Mouse (Mus musculus): ENCODE results near the gene Gpr156.
"Not testable (repeated sequence)": the region's sequence is repeated elsewhere in the genome, so short reads cannot be mapped to it uniquely, and the experiment has no call there.

The Gpr156 gene

GRCm38 (mm10) chr16:37956751-37957150, 40.5 kb downstream of the Gpr156 start:
- DNase-seq (ENCODE audit: low spot score), result no peak

DNA sequence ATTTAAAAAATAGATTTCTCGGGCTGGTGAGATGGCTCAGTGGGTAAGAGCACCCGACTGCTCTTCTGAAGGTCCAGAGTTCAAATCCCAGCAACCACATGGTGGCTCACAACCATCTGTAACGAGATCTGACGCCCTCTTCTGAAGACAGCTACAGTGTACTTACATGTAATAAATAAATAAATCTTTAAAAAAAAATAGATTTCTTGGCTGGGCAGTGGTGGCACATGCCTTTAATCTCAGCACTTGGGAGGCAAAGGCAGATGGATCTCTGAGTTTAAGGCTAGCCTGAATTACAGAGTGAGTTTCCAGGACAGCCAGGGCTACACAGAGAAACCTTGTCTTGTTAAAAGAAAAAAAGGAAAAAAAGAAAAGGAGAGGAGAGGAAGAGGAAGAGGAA, 46.4 kb downstream of the Gpr156 start:
- DNase-seq (ENCODE audit: low spot score), result not testable (repeated sequence)

DNA sequence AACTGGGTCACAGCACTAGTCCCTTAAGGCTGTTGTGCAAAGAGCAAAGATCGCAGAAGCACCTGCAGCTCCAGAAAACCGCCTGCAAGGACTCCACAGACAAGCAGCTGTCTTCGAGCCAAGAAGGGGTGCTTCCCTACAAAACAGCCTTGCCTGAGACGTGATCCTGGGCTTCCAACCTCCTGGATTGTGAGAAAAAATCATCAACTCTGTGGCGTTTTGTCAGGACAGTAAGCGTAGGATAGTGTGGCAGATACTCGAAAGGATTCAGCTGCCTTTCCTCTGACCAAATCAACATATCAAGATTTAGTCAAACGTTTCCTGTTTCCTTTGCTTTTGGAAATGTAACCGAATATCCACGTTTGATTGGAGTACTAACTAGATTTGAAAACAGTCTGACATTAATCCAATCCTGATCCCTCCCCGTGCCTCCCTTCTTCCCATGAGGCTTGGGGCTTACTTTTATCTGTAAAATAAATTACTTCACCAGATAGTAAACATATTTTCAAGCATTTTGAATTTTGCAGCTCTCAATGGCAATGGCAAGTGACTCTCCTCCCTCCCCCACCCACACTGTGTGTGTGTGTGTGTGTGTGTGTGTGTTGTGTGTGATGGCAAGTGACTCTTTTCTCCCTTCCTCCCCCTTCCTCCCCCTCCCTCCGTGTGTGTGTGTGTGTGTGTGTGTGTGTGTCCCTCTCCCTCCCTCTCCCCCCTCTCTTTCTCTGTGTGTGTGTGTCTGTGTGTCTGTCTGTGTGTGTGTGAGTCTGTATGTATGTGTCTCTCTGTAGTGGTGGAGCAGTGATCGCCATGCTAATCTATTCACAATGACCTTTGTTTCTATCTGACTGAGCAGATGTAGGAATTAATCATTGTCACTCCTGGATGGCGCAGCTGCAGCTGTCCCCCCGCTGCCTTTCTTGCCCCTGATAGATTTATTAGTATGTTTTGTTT, 47.3 kb downstream of the Gpr156 start:
- DNase-seq (ENCODE audit: low spot score), result peak; percentile 79

DNA sequence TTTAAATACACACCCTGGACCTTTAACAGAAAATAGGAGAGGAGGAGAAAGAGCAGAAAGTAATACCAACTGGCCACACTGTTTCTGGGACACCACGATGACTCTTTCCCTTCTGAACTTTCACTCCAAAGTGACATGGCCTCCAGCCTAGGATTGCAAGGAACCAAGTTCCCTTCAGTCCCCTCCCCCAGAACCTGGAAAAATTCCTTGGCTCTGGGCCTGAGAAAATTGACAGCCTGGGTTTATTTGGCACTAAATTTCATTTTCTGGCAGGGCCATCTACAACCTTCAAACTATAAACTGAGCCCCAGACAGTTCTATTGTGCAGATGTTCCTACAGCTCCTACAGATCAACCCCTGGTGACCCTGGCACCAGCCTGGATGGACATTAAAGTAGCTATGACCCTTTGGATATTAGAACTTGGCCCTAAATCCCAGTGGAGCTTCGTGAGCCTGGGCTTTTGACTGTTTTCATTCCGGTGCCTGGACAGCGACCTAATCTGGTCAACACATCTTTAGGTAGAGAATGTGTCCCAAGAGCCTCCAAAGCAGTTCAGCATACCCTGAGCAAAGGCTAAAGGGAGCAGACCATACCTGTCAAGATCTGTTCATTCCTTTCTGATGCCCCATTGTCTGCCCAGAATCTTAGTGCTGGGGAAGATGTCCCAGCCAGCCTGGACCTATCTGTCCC, 48.2 kb downstream of the Gpr156 start:
- no peak for DNase-seq (ENCODE audit: low spot score)

DNA sequence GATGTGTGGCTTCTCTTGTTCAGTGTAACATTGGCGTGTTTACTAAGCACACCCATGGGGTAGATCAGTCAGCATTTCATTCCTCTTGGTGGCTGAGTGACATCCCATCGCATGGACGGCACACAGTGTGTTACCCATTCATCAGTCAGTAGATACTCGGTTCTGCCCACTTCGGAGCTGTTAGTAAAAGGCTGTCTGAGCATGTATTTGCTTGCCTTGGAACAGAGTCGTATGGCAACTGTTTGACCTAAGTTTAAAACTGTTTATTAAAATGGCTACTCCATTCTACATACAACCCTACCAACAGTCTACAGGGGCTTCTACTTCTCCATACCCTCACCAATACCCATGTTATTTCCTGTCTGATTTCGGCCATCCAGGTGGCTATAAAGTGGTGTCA, 50.6 kb downstream of the Gpr156 start:
- no peak for DNase-seq (ENCODE audit: low spot score)

DNA sequence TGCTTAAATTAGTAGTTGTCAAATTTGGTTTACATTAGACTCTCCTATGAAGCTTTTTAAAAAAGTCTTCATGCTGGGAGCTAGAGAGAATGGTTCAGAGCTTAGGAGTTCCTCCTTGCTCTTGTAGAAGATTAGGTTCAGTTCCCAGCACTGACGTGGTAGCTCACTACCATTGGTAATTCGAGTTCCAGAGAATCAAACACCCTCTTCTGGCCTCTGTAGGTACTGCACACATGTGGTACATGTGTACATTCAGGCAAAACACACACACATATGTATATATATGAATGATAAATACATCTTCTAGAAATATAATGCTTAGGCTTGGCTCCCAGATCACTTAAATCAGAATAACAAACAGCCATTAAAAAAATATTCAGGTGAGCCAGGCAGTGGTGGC, 51.1 kb downstream of the Gpr156 start:
- no peak for DNase-seq (ENCODE audit: low spot score)

DNA sequence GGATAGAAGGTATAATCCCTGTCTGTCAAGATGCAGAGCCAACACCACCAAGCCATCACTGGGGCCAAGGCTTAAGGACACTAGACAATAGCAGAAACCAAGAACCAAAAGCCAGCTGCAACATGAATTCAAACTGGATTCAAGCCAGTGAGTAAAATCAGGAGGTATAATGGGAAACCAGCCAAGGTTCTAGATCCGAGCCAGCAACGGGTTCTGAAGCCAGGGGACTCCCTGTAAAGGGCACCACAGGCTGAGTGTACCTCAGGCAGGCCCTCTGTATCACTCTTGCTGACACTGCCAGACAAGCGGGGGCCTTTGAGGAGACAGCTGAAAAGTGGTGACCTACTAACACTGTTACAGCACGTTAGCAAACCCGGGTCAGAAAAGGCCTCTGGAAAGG, 55.2 kb downstream of the Gpr156 start:
- no peak for DNase-seq (ENCODE audit: low spot score)

DNA sequence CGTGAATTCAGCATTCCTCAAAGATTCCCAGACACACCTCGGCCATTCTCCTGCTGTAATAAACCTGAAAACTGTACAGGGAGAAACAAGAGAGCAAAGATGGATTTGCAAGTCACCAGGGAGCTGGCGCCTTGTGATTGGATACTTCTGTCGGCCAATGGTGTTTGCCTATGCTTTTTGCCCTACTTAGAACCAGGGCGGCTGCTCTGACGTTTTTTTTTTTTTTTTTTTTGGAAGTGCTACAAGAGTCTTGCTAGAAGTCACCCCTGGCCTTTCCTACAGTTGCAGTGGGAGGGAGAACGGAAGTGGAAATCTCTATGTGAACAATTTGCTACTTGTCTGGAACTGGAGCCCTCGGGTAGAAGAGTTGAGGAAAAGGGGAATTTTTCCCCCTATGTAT, 56.1 kb downstream of the Gpr156 start:
- peak; percentile 42 for DNase-seq (ENCODE audit: low spot score)

GRCm38 (mm10) chr16:37973239-37973638, 56.9 kb downstream of the Gpr156 start:
- DNase-seq (ENCODE audit: low spot score), result not testable (repeated sequence)

DNA sequence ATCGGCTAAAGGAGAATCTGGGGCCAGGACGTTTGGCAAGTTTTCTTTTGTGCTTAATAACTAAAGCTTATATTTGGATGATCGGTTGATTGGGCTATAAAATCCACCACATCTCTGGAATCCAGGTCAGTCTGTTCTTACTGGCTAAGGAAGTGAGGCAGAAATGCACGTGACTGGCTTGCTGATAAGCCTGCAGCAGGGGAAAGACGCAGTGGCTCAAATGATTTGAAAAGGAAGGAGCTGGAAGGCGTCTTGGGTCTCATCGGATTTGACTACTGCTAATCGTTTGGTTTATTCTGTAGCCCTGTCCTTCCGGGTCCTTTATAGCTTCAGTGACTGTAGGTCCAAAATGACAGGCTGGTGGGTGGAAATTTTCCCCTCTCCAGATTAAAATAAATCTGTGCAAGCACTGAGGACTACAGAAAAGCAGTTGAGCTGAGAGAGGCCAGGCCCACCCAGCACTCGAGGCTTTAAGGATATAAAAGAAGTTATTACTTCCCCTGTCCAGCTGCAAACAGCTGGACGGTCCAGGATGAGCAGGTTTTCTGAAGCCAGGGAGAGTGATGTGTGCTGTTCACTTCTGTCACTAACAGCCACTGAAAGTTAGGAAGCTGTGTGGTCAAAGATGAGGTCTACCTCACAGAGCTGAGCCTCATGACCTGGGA, 57.7 kb downstream of the Gpr156 start:
- peak; percentile 68 for DNase-seq (ENCODE audit: low spot score)

DNA sequence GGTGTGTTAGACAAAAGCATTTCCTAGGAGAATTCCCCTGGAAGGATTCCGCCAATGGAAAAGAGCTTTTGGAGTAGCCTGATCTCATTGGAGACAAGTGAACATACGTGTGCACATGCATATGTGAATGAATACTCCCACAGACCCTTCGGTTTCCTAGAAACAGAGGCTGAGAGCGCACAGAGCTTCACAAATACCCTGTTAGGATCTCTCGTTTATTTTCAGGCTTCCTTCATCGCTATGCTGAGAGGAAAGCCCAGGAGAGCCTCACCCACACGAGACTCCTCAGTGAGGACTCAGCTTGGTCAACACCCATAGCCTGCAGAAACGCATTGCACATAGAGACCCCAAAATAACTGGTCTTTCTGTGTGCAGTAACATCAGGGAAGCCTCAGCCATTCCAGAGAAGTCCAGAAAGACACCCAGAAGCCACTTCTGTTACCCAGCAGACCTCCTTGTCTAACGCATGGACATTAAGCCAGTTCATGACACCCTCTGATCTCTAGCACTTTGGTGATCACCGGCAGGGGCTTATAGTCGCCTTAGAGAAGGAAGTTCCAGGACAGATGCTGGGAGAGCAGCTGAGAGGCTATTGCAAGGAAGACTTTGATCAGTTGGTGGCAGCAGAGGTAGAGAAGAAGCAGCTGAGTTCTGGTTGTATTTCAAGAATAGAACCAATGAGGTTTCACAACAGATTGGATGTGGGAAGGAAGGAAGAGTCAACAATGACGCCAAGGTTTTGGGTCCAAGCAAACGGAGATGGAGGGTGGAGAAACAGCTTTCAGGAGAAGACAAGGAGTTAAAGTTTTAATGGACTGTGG, 58.4 kb downstream of the Gpr156 start:
- peak; percentile 63 for DNase-seq (ENCODE audit: low spot score)

DNA sequence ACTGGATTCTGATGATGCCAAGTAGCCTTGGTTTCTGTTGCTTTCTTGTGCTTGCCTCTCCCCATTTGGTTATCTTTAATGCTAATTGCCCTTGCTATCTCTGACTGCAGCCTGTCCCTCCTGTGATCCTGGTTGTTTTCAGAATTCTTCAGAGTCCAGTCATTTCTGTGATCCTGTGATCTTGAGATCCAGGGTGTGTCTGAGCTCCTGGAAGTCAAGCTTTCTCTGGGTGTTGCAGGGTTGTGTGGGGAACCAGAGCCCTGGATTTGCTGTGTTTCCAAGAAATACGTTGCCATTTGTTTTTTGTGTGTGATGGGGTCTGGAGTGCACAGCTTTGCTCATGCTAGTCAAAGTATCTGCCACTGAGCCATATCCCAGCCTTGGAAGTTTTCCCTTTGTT, 65.6 kb downstream of the Gpr156 start:
- no peak for DNase-seq (ENCODE audit: low spot score)

GRCm38 (mm10) chr16:37988211-37988865, 72.0 kb downstream of the Gpr156 start:
- no peak for DNase-seq (ENCODE audit: low spot score)

DNA sequence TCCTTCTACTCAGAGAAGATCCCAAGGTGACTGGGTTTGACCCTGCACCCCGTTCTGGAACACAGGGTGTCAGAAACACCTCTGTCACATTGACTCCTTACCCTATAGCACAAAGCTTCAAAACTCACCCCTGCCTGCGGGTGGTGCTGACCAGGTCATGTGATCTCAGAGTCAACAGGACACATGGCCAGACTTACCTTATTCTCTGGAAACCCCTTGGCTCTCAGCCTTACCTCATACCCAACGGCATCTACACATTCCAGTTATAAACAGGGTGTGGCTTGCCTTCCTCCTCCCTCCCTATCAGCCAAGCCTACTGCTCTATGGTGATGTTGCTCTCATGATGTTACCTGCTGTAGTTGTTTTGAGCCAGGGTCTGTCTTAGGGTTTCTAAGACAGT, 73.5 kb downstream of the Gpr156 start:
- no peak for DNase-seq (ENCODE audit: low spot score)

GRCm38 (mm10) chr16:37990553-37991344, 74.5 kb downstream of the Gpr156 start:
- peak; percentile 65 for DNase-seq (ENCODE audit: low spot score)

- no peak for DNase-seq (ENCODE audit: low spot score)
Observed at GRCm38 (mm10) chr16:37992806-37993205, 76.5 kb downstream of the Gpr156 start.

DNA sequence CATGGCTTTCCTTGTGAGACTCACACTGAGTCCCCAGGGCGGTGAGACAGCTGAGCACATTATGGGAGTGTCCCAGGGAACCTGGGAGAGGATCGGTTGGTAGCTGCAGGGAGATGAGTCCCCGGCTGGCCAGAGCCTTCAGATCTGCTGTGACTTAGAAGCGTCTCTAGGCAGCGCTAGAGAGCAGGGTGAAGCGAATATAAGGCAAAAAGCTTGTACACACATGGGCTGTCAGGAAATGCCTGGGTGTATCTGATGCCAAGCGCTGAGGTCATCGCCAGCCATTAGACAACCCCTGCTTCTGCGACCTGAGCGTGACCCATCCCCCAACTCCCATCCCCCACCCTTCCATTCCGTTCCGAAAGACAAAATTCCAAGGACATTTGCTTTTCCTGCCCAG, 78.4 kb downstream of the Gpr156 start:
- peak; percentile 85 for DNase-seq (ENCODE audit: low spot score)

GRCm38 (mm10) chr16:37997771-37998170, 81.5 kb downstream of the Gpr156 start:
- no peak for DNase-seq (ENCODE audit: low spot score)

GRCm38 (mm10) chr16:37999762-38000161, 83.5 kb downstream of the Gpr156 start:
- DNase-seq (ENCODE audit: low spot score), result no peak

GRCm38 (mm10) chr16:38000178-38000577, 83.9 kb downstream of the Gpr156 start:
- no peak for DNase-seq (ENCODE audit: low spot score)

All from retina, embryonic 14.5 days (tissue).